Comparison of ENCODE assay signal across 8 mouse cellular contexts in genomic region chr11:4134400-4134799, GRCm38 (mm10). TPM values are rescaled to one million over a fixed set of nuclear protein-coding genes. Genes with fewer than 3 reads are reported as not detected.
DNase-seq lines count a peak whose midpoint lies in the region; ATAC-seq and TF ChIP-seq lines count a peak whose summit lies in the region.

No protein-coding gene starts in this region.

- no peaks in the 10 kb centered on the region for H3K27me3 ChIP-seq in heart, embryonic 13.5 days (replicated peaks)
- peaks cover 27% of the 10 kb centered on the region for H3K27me3 ChIP-seq in E14TG2a.4 (ENCODE audit: insufficient read depth, low read length)
- H3K27me3 ChIP-seq in forebrain, embryonic 16.5 days (replicated peaks; ENCODE audit: control insufficient read depth, insufficient read depth, low read length): no peaks in the 10 kb centered on the region
- H3K27me3 ChIP-seq in midbrain, embryonic 11.5 days (ENCODE audit: control insufficient read depth, insufficient read depth, low read length): no peaks in the 10 kb centered on the region
- H3K27me3 ChIP-seq in thymus, adult 2 months (ENCODE audit: control insufficient read depth, insufficient read depth, low read length): no peaks in the 10 kb centered on the region

- ATAC-seq in heart, embryonic 13.5 days (ENCODE audit: extremely low read depth, insufficient number of reproducible peaks, low FRiP score, low TSS enrichment): no peak
- peak; percentile 34 for ATAC-seq in forebrain, embryonic 16.5 days
- peak; percentile 31; the same call in 1 of the 2 replicates for ATAC-seq in midbrain, embryonic 11.5 days (ENCODE audit: low FRiP score)

- H3K27ac ChIP-seq in heart, embryonic 13.5 days (replicated peaks): no peak overlapping the region
- no peak overlapping the region for H3K27ac ChIP-seq in forebrain, embryonic 16.5 days (ENCODE audit: low read length)
- no peak overlapping the region for H3K27ac ChIP-seq in midbrain, embryonic 11.5 days (ENCODE audit: low read depth, low read length)
- no peak overlapping the region for H3K27ac ChIP-seq in thymus, adult 2 months (ENCODE audit: control insufficient read depth, insufficient read depth, low read length)

- TF ChIP-seq CTCF in E14TG2a.4 (conservative IDR thresholded peaks at IDR 0.05; ENCODE audit: low read length): no peak
- no peak for TF ChIP-seq CTCF in thymus, adult 2 months (IDR thresholded peaks at IDR 0.05; ENCODE audit: borderline replicate concordance, control insufficient read depth, extremely low read depth, insufficient read depth, low read length, poor library complexity)

- 55% methylated on average over 6 of the region's 6 CpGs for WGBS in heart, embryonic 13.5 days
- WGBS in forebrain, embryonic 16.5 days: 63% methylated on average over 6 of the region's 6 CpGs
- WGBS in midbrain, embryonic 11.5 days: 63% methylated on average over 6 of the region's 6 CpGs
- 55% methylated on average over 6 of the region's 6 CpGs for WGBS in thymus, adult 2 months

- peak overlapping the region; percentile 34; the same call in 1 of the 2 replicates for H3K9ac ChIP-seq in heart, embryonic 13.5 days
- H3K9ac ChIP-seq in forebrain, embryonic 16.5 days (replicated peaks; ENCODE audit: low read depth, low read length): no peak overlapping the region; the same call in none of the 2 replicates
- no peak overlapping the region for H3K9ac ChIP-seq in midbrain, embryonic 11.5 days (ENCODE audit: low read length)

- H3K4me2 ChIP-seq in heart, embryonic 13.5 days: peak overlapping the region; percentile 90; the same call in 1 of the 2 replicates
- no peak overlapping the region; the same call in 1 of the 2 replicates for H3K4me2 ChIP-seq in forebrain, embryonic 16.5 days (ENCODE audit: low read length)
- no peak overlapping the region for H3K4me2 ChIP-seq in midbrain, embryonic 11.5 days

- H3K4me3 ChIP-seq in heart, embryonic 13.5 days: peak overlapping the region; percentile 77
- H3K4me3 ChIP-seq in E14TG2a.4 (replicated peaks; ENCODE audit: low read length): peak overlapping the region; percentile 92
- H3K4me3 ChIP-seq in forebrain, embryonic 16.5 days (replicated peaks; ENCODE audit: low read length): no peak overlapping the region; the same call in 1 of the 2 replicates
- H3K4me3 ChIP-seq in midbrain, embryonic 11.5 days (ENCODE audit: low read depth, low read length): no peak overlapping the region
- no peak overlapping the region for H3K4me3 ChIP-seq in thymus, adult 2 months (ENCODE audit: control insufficient read depth, insufficient read depth, low read length)

- TF ChIP-seq POLR2A in thymus, adult 2 months (IDR thresholded peaks at IDR 0.05; ENCODE audit: control insufficient read depth, extremely low read depth, insufficient read depth, low read length, poor library complexity): no peak

- peaks cover 26% of the 10 kb centered on the region for H3K36me3 ChIP-seq in heart, embryonic 13.5 days
- peaks cover 23% of the 10 kb centered on the region for H3K36me3 ChIP-seq in E14TG2a.4 (ENCODE audit: insufficient read depth, low read length)
- no peaks in the 10 kb centered on the region for H3K36me3 ChIP-seq in forebrain, embryonic 16.5 days (ENCODE audit: control insufficient read depth, insufficient read depth)
- no peaks in the 10 kb centered on the region for H3K36me3 ChIP-seq in midbrain, embryonic 11.5 days (ENCODE audit: control insufficient read depth, insufficient read depth, low read length)
- no peaks in the 10 kb centered on the region for H3K36me3 ChIP-seq in thymus, adult 2 months (ENCODE audit: control insufficient read depth, insufficient read depth, low read length)

- H3K9me3 ChIP-seq in heart, embryonic 13.5 days: no peaks in the 10 kb centered on the region
- H3K9me3 ChIP-seq in E14TG2a.4 (ENCODE audit: low read length): no peaks in the 10 kb centered on the region
- no peaks in the 10 kb centered on the region for H3K9me3 ChIP-seq in forebrain, embryonic 16.5 days (ENCODE audit: control insufficient read depth, low read length)
- no peaks in the 10 kb centered on the region for H3K9me3 ChIP-seq in midbrain, embryonic 11.5 days (ENCODE audit: control insufficient read depth, low read length)

- intact Hi-C loops in heart, postnatal 25 days (cut with DNase I): loop anchor here (2.0 kb wide), 4 partner anchors 26 to 288 kb away; partner anchors contain the start of genes Ccdc157 and Sf3a1
- intact Hi-C loops in left cerebral cortex, postnatal 36 days (cut with DNase I): loop anchor here (2.0 to 10.0 kb wide), 2 partner anchors 26 to 280 kb away; partner anchors contain the start of genes Ccdc157 and Sf3a1

- DNase-seq in heart, postnatal 25 days (ENCODE audit: low spot score): no peak
- DNase-seq in midbrain, embryonic 11.5 days (ENCODE audit: low spot score, missing footprints): no peak
- DNase-seq in cerebellum, adult 11-12 months: no peak
- DNase-seq in thymus, adult 2 months: no peak
- no peak for DNase-seq in left cerebral cortex, postnatal 36 days (ENCODE audit: low spot score in 2 of 2)

- peaks cover 19% of the 10 kb centered on the region for H3K4me1 ChIP-seq in heart, embryonic 13.5 days
- peaks cover 35% of the 10 kb centered on the region for H3K4me1 ChIP-seq in E14TG2a.4 (replicated peaks; ENCODE audit: low read depth, low read length)
- H3K4me1 ChIP-seq in forebrain, embryonic 16.5 days (replicated peaks; ENCODE audit: control insufficient read depth, insufficient read depth, low read length): peaks cover 22% of the 10 kb centered on the region
- peaks cover 10% of the 10 kb centered on the region for H3K4me1 ChIP-seq in midbrain, embryonic 11.5 days (ENCODE audit: control insufficient read depth, insufficient read depth, low read length)
- H3K4me1 ChIP-seq in thymus, adult 2 months (replicated peaks; ENCODE audit: control insufficient read depth, insufficient read depth, low read length): peaks cover 10% of the 10 kb centered on the region

RNA-seq across cellular contexts. Expression of gene Rnf215, which starts 0.6 kb away (rescaled TPM):
- polyA plus RNA-seq in heart, embryonic 13.5 days (2015; fragmentation: Nextera tagmentation; extraction: Ambion mirVana): 17.2 and 18.1 TPM in 2 replicates
- total RNA-seq in heart, postnatal 25 days (2021): 10 to 100 TPM; 13.2 to 13.8 TPM
- polyA plus RNA-seq in forebrain, embryonic 16.5 days (2015; fragmentation: Nextera tagmentation; extraction: Ambion mirVana): 51.7 and 52.6 TPM in 2 replicates
- polyA plus RNA-seq in midbrain, embryonic 11.5 days (2014; fragmentation: Nextera tagmentation; extraction: Ambion mirVana): 23.5 and 26.7 TPM in 2 replicates
- 27.0 and 29.4 TPM in 2 replicates for polyA plus RNA-seq in thymus, adult 2 months (2012; rRNA removed)
- total RNA-seq in left cerebral cortex, postnatal 36 days (2021): 10 to 100 TPM; 28.8 to 35.9 TPM

RNA-seq across cellular contexts. Expression of gene Sec14l2, which starts 11.2 kb away (rescaled TPM):
- 0.48 and 1.0 TPM in 2 replicates for polyA plus RNA-seq in heart, embryonic 13.5 days (2015; fragmentation: Nextera tagmentation; extraction: Ambion mirVana)
- 1 to 10 TPM in 1 of 2 experiments, under 1 TPM in 1; 0.73 to 1.1 TPM for total RNA-seq in heart, postnatal 25 days (2021)
- polyA plus RNA-seq in forebrain, embryonic 16.5 days (2015; fragmentation: Nextera tagmentation; extraction: Ambion mirVana): 1.6 and 1.7 TPM in 2 replicates
- polyA plus RNA-seq in midbrain, embryonic 11.5 days (2014; fragmentation: Nextera tagmentation; extraction: Ambion mirVana): 1.9 TPM in 2 replicates
- polyA plus RNA-seq in thymus, adult 2 months (2012; rRNA removed): 0.42 and 1.1 TPM in 2 replicates
- total RNA-seq in left cerebral cortex, postnatal 36 days (2021): 10 to 100 TPM; 35.0 to 35.4 TPM

RNA-seq across cellular contexts. Expression of gene Ccdc157, which starts 25.7 kb away (rescaled TPM):
- polyA plus RNA-seq in heart, embryonic 13.5 days (2015; fragmentation: Nextera tagmentation; extraction: Ambion mirVana): 3.5 and 5.1 TPM in 2 replicates
- total RNA-seq in heart, postnatal 25 days (2021): 1 to 10 TPM; 5.0 to 5.3 TPM
- 6.7 and 8.0 TPM in 2 replicates for polyA plus RNA-seq in forebrain, embryonic 16.5 days (2015; fragmentation: Nextera tagmentation; extraction: Ambion mirVana)
- polyA plus RNA-seq in midbrain, embryonic 11.5 days (2014; fragmentation: Nextera tagmentation; extraction: Ambion mirVana): 2.5 and 3.1 TPM in 2 replicates
- polyA plus RNA-seq in thymus, adult 2 months (2012; rRNA removed): 5.4 and 7.8 TPM in 2 replicates
- 10 to 100 TPM; 16.0 to 18.1 TPM for total RNA-seq in left cerebral cortex, postnatal 36 days (2021)

RNA-seq across cellular contexts. Expression of gene Sf3a1, which starts 25.8 kb away (rescaled TPM):
- 33.3 TPM in 2 replicates for polyA plus RNA-seq in heart, embryonic 13.5 days (2015; fragmentation: Nextera tagmentation; extraction: Ambion mirVana)
- total RNA-seq in heart, postnatal 25 days (2021): 10 to 100 TPM; 40.0 to 43.9 TPM
- polyA plus RNA-seq in forebrain, embryonic 16.5 days (2015; fragmentation: Nextera tagmentation; extraction: Ambion mirVana): 59.4 and 60.6 TPM in 2 replicates
- 92.1 and 93.6 TPM in 2 replicates for polyA plus RNA-seq in midbrain, embryonic 11.5 days (2014; fragmentation: Nextera tagmentation; extraction: Ambion mirVana)
- polyA plus RNA-seq in thymus, adult 2 months (2012; rRNA removed): 79.9 and 91.6 TPM in 2 replicates
- 10 to 100 TPM; 61.3 to 65.3 TPM for total RNA-seq in left cerebral cortex, postnatal 36 days (2021)

RNA-seq across cellular contexts. Expression of gene Mtfp1, which starts 39.2 kb away (rescaled TPM):
- polyA plus RNA-seq in heart, embryonic 13.5 days (2015; fragmentation: Nextera tagmentation; extraction: Ambion mirVana): 20.8 and 28.3 TPM in 2 replicates
- total RNA-seq in heart, postnatal 25 days (2021): 100 to 1,000 TPM; 142 to 144 TPM
- 8.8 and 10.3 TPM in 2 replicates for polyA plus RNA-seq in forebrain, embryonic 16.5 days (2015; fragmentation: Nextera tagmentation; extraction: Ambion mirVana)
- 5.7 TPM in 2 replicates for polyA plus RNA-seq in midbrain, embryonic 11.5 days (2014; fragmentation: Nextera tagmentation; extraction: Ambion mirVana)
- polyA plus RNA-seq in thymus, adult 2 months (2012; rRNA removed): 7.0 and 11.6 TPM in 2 replicates
- total RNA-seq in left cerebral cortex, postnatal 36 days (2021): 10 to 100 TPM; 90.9 to 94.5 TPM

Comparison
In these comparisons a context has a peak if more than half of its experiments do, and no peak if none do; other contexts are left out.
1. H3K4me3 ChIP-seq: peak in heart, embryonic 13.5 days (single experiment) and E14TG2a.4 (single experiment); none in forebrain, embryonic 16.5 days (single experiment), midbrain, embryonic 11.5 days (single experiment) and thymus, adult 2 months (single experiment).